Mouse (Mus musculus): ENCODE data around the gene Rrbp1. TPM values are rescaled to one million over a fixed set of nuclear protein-coding genes. Genes with fewer than 3 reads are reported as not detected.

Rrbp1 gene
- total RNA-seq, 4 experiments from 2014 or later = 53.3 to 85.0 (median 64.7) TPM

GRCm38 (mm10) chr2:143955746-143956145, 55.3 kb downstream of the Rrbp1 start:
- DNase-seq (ENCODE audit: low spot score in 2 of 2) = no peak

DNA sequence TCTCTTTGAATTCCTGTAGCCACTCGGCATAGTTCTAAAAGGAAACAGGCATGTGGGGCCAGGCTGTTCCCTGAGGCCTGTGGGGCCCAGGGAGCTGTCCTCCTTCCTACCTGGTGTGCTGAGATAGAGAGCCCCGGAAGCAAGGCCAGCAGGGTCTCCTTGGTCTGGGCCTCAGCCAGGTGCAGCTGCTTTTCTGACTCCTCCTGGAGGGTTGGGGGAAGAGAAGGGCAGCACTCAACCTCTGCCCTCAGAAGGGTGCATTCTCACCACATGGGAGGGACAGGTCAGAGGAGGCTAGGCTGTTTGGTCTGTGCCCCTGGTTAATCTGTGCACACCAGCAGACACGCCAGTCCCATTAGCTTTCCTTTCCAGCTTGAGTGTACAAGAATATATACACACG, 56.1 kb downstream of the Rrbp1 start:
- DNase-seq (ENCODE audit: low spot score in 2 of 2) = no peak

DNA sequence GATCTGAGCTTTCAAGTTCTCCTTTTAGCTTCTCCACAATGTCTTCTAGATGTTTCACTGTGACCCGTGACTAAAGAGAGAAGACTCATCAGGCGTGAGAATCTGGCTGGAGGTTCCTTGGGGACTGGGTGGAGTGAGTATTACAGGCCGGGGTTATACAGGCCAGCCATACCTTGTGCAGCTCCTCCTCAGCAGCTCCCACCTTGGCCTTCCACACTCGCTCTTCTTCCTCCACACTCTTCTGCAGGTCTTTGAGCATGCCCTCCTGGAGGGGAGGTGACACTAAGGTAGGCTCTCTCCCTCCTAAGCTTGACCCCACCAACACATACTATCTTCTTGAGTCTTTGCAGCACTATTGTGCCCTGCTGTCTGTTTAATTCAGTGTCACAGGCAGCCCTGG, 57.1 kb downstream of the Rrbp1 start:
- no peak for DNase-seq (ENCODE audit: low spot score in 2 of 2)

DNA sequence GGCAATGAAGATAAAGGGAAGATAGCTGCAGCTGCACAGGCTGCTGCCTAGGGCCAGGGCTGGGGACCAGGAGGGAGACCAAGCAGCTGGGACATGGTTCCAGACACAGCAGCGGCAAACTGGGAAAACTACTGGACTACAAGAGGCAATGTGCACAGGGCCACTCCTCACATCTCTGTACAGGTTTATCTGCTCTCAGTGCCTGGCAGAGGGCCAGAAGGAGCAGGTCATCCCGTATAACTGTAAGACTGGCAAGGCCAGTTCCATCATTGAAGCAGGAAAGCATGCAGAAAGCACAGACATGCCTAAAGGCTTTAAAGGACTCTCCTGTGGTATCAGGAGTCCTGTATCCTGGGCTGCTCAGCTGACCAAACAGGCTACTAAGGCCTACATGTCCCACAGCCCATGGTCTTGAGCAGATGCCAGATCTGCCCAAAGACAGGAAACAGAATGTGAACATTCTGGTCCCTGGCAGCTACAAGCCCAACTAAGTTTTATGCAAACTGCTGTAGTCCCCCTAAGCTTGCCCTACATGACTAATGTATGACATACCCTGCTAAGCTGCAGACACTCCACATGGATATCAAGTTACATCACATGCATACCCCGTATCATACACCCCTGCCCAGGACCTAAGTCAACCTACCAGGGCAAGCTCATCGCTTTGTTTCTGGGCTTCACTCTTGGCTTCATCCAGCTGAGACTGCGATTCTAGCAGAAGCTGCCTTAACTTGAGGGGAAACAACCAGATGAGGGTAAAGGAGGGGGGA, 59.3 kb downstream of the Rrbp1 start:
- DNase-seq (ENCODE audit: low spot score in 2 of 2) = no peak

DNA sequence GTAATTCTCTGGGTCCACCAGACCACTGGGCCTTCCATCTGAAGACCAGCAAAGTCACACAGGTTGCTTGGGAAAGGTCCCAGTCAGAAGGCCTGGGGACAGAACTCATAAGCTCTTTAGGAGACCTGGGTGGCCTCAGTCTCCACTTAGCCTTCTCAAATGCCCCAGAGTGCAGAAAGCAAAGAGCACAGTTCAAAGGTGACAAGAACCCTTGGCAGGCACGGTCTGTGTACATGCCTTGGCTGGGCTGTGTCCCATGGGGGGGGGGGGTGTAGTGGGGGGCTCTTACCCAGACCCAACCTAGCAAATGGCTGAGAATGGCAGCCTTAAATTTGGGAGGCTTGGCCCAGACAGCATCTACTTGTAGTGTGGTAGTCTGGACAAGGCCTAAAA, 60.0 kb downstream of the Rrbp1 start:
- DNase-seq (ENCODE audit: low spot score in 2 of 2) = no peak

DNA sequence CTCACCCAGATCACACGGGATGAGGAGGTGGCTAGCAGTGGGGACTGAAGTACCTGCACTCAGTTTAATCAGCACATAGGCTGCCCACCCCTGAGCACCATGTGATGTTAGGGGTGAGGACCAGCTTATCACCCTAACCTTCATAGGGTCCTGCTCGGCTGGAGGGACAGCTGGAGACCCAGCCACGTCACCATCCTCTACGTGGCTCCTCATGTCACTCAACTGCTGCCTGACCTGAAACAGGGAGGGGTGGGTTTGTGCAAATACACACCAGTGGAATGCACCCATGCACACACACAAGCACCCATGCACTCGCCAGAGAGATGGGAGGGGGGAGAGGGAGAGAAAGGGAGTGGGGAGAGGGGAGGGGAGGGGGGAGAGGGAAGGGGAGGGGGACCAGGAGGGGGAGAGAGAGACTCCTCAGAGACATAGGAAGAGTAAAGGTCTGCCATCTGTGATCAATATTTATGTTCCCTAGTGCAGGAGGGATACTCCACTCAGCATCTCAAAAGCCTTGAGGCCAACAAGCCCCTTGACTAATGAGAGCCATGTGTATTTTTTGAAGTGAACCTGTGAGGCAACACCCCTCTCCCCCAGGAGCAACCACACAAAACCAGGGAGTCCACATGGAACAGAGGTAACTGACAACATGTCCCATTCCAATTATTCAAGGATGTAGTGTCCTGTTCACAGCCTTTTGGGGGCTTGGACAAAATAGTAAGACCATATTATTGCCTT, 60.6 kb downstream of the Rrbp1 start:
- no peak for DNase-seq (ENCODE audit: low spot score in 2 of 2)

DNA sequence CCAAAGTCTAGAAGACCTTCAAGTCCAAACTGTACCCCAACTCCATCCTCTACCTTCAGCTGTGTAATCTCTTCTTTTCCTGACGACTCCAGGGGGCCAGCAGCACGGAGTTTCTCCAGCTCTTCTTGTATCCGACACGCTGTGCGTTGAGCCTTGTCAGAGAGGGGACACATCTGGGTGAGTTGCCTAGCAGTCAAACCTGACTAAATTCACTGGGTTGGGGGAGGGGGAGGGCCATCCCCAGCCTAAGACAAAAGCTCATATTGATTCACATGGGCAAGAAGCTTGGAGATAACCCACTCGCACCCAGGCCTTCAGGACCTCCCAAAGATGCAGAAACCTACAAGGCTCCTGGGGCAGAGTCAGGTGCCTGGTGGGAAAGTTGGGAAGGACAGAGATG, 61.8 kb downstream of the Rrbp1 start:
- no peak for DNase-seq (ENCODE audit: low spot score in 2 of 2)

DNA sequence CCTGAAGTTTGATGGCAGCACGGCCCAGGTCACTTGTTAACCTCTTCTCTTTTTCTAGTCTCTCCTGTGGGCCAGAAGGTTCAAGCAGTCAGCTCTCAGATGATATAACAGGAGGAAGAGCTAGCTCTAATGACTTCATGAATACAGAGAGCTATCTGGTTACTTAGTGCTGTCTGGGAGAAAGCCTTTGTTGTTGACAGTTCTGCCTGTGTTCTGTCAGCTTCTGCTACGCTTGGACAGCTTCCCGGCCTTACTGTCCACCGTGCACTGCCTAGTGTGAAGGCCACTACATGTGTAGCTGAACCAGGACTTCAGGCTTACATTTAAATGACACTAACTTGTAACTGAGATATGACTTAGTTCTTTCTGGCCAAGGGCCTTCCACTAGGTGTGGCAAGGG, 62.6 kb downstream of the Rrbp1 start:
- no peak for DNase-seq (ENCODE audit: low spot score in 2 of 2)

DNA sequence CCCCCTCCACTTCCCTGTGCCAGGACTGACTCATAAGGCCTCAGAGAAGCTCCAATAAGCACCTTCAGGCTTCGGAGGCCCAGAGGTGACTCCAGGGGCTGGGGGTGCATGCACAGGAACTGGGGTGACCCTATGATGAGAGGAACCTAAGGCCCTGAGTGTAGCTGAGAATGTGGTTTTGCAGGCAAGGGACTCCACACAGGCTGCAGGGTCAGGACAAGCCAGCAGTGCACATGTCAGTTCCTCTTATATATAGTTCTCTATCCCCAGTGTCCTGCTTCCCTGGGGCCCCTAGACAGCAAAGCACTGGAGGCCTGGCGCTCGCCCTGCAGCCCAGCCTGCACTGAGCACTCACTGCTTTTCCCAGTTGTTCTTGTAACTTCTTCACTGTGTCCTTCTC, 63.1 kb downstream of the Rrbp1 start:
- DNase-seq (ENCODE audit: low spot score in 2 of 2) = no peak

DNA sequence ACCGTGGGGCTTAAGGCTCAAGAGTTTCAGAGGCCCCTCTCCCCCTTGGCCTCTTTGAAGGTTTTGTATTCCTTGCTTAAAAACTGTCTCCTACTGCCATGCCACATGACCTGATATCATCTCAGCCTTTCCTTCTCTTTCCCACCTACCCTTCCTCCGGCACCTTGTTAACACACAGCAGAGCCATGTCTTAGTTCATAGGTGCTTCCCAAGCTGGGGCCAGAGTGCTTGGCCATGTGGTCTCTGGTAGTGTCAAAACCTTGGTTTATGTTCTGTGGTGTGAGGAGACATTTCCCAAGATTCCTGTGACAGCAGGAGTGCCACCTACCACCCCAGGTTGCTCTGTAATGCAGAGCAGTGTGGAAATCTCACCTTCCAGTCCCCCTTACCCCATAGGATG, 64.7 kb downstream of the Rrbp1 start:
- DNase-seq (ENCODE audit: low spot score in 2 of 2) = no peak

- no peak for DNase-seq (ENCODE audit: low spot score in 2 of 2)
Measured at GRCm38 (mm10) chr2:143945466-143946075, 65.5 kb downstream of the Rrbp1 start.

- DNase-seq (ENCODE audit: low spot score in 2 of 2) = no peak
Measured at GRCm38 (mm10) chr2:143944796-143945195, 66.3 kb downstream of the Rrbp1 start.

- DNase-seq (ENCODE audit: low spot score in 2 of 2) = no peak
Measured at GRCm38 (mm10) chr2:143940406-143940805, 70.7 kb downstream of the Rrbp1 start.

DNA sequence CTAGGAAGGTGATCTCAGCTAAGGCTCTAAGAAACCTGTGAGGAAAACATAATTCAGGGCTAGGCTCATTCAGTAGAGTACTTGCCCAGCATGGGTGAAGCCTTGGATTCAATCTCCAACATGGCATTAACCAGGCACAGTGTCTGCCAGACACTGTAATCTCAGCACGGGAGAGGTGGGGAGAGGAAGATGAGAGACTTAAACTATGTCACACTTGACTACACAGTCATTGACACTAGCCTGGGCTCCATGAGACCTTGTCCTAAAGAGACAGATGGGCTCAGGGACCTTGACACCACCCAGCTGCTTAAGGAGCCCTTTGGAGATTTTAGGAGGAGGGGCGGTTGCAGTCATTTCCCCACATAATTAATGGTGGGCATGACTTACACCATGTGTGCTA, 73.2 kb downstream of the Rrbp1 start:
- DNase-seq (ENCODE audit: low spot score in 2 of 2) = no peak

- no peak for DNase-seq (ENCODE audit: low spot score in 2 of 2)
Measured at GRCm38 (mm10) chr2:143934439-143934838, 76.6 kb downstream of the Rrbp1 start.

DNA sequence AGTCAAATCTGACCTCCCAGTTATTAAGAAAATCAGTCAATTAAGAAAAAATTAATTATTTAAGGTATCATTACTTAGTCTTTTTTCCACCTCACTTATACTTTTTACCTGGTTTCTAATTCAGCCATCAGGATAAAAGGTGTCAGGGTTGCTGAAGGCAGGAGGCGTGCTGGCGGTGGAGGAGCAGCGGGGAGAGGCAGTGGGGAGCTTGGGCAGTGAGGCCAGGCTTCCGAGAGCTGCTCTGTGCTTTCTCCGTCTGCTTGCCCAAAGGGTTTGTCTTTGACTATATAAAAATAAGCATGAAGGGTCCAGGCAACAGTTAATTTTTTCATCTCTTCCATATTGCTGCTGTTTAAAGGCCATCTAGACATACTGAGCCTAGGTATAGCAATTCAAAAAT, 77.5 kb downstream of the Rrbp1 start:
- no peak for DNase-seq (ENCODE audit: low spot score in 2 of 2)

GRCm38 (mm10) chr2:143932340-143932873, 78.7 kb downstream of the Rrbp1 start:
- no peak for DNase-seq (ENCODE audit: low spot score in 2 of 2)

- no peak for DNase-seq (ENCODE audit: low spot score in 2 of 2)
Measured at GRCm38 (mm10) chr2:143929607-143930311, 81.3 kb downstream of the Rrbp1 start.

GRCm38 (mm10) chr2:143925826-143926225, 85.2 kb downstream of the Rrbp1 start:
- no peak for DNase-seq (ENCODE audit: low spot score in 2 of 2)

DNA sequence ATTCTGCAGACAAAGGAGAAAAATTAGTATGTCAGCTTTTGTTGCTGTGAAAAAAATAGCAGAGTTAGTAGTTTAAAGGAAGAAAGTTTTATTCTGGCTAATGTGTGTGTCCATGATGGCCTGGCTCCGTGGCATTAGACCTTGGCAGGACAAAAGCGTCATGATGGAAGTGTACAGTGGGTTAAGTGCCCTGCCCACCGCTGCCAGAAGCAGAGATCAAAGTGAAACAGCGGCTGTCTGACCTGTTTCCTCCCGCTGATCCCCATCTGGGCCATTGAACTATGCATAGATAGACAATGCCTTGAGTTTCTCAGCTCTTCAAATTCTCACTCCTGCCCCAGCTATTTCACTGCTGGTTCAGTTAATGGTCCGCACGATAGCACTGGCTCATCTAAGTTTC, 87.0 kb downstream of the Rrbp1 start:
- no peak for DNase-seq (ENCODE audit: low spot score in 2 of 2)

GRCm38 (mm10) chr2:143918831-143919502, 92.1 kb downstream of the Rrbp1 start:
- DNase-seq (ENCODE audit: low spot score in 2 of 2) = no peak

Measured in left cerebral cortex, adult 8-10 months (tissue).